Mouse (Mus musculus) lung, postnatal 36 days (tissue): Measurements from ENCODE around the gene Arnt.

Experiments used
- DNase-seq: peaks from one replicate; pipeline ENCODE4 v3.0.0; 2022; ENCODE audit warnings: mixed read lengths

The Arnt gene

DNA sequence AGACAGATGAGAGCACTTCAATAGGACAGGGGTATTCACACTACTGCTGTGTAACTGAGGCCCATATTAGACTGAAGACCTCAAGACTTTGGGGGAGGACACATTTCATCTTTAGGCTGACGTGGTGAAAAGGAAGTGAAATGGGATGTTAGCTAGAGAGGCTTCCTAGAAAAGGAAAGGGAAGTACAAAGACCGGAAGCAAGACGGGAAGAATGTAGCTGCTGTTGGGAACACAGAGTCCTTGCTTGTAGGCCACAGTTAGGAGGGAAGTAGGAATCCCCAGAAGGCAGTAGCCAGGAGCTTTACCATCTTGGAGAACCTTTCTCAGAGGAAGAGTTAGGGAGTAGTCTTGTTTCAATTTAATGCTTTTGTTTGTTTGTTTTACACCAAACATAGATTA is 23.6 kb downstream of the Arnt start:
- peak; percentile 35 for DNase-seq

DNA sequence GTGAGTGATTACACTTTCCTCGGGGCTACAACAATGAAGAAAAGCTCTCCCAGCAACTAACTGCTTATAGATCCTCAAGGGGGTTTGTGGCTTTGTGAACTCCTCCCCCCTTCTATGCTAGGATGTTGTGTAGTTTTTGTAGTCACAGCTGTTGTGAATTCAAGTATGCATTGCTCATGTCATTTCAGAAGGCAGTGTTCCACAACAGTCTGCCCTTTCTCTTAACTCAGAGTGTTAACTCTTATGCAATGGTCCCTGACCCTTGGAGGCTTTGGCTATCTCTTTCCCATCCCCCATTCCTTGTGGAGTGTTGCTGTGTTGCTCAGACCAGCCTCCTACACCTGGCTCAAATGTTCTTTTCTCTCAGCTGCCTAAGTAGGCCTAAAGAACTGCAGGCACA is 25.2 kb downstream of the Arnt start:
- peak; percentile 17 for DNase-seq

- DNase-seq: no peak
These were observed 29.7 kb downstream of the Arnt start for GRCm38 (mm10) chr3:95463852-95464251.

- no peak for DNase-seq
These were observed 44.8 kb downstream of the Arnt start for GRCm38 (mm10) chr3:95478966-95479365.

DNA sequence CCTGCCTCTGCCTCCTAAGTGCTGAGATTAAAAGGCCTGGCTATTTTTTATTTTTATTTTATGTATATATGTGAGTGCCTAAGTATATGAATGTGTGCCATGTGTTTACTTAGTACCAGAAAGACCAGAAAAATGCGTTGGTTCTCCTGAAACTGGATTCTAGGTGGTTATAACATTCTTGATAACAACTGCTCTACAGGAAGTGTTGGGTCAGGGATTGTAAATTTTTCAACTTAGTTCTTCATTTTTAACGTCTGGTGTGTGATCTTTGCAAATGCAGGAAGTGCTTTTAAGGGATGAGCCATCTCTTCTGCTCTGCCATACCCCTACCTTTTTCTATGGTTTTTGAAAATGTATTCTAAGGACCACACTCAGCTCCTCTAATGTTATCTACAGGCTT is 52.2 kb downstream of the Arnt start:
- no peak for DNase-seq

GRCm38 (mm10) chr3:95488679-95489078 is 54.5 kb downstream of the Arnt start:
- no peak for DNase-seq

- DNase-seq: no peak
These were observed 56.0 kb downstream of the Arnt start for GRCm38 (mm10) chr3:95490238-95490637.

- DNase-seq: peak; percentile 72
These were observed 60.2 kb downstream of the Arnt start for GRCm38 (mm10) chr3:95494342-95494741.

GRCm38 (mm10) chr3:95498229-95498628 is 64.0 kb downstream of the Arnt start:
- DNase-seq: no peak

DNA sequence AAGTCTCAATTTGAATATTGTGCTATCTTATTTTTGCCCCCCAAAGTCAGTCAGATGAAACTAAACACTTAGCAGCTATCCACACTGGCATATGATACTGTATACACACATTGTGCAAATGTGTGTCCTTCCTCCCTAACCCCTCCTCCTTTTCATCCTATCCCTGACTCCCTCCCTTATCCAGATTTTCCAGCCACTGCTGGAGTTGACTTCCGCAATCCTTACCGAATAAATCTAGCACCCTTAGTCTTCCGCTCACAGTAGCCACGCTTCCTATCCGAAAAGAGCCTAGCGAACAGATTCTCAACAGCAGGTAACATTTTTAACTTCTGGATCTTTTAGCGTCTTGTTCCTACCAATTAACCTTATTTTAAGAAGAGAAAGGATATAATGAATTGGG is 64.8 kb downstream of the Arnt start, which contains the start of gene Ctsk:
Gene Ctsk, plus strand, starts transcription at position 233 of the 400 bp plus-strand sequence.
- DNase-seq: no peak

DNA sequence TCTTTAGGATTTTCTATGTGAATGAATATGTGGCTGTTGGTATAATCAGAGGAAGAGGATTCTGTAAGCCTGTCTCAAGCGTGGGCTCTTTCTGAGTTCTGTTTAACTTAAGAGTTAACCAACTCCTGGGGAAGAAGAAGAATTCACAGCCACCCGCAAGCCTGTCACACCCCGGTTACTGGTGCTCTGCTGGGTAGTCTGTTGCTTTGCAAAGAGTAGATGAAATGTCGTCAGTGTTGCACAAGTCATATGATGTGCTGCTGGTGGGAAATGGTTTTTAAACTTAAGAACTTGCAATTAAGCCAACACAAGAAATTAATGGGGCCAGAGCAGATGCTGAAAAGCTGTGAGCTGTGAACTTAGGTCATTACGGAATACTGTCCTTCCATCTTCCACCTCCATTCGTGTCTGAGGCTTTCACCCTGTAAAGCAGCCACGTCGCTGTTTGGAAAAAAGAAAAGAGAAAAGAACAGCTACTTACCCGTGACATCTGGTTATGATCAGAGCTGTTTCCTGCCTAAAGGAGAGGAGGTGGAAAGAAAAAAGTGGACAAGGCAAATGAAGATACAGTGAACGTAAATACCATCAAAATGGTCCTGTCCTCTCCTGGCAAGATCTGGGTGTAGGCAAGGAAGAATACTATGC is 65.4 kb downstream of the Arnt start:
- DNase-seq: peak; percentile 55

DNA sequence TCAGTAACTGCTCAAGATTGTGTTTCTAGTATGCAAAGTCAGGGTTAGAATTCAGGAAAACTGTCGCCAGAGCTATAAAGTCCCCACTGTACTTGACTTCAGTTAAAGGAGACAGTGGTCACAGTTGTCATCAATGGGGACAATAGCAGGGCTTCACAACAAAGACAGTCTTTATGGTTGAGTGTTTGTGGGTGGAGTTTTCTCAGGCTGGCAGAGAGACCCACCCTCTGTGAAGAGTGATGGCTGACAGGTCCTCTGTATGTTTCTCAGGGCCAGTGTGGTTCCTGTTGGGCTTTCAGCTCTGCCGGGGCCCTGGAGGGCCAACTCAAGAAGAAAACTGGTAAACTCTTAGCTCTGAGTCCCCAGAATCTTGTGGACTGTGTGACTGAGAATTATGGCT is 68.1 kb downstream of the Arnt start:
- no peak for DNase-seq

DNA sequence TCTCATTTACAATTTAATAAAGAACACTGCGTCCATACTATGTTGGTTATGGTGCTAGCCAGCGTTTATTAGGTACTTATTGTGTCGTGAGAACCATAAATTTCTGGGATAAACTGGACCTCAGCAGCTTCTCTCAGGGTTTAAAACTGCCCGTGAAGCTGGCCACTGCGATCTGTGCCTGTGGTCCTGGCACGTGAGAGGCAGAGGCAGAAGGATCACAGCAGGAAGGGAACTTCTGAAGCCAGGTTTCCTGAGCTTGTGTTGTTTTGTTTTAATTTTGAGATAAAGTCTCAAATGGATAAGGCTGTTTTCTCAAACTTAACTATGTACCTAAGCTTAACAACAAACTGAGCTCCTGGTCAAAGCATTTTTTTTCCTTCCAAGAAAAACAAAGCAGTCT is 75.2 kb downstream of the Arnt start:
- no peak for DNase-seq

- peak; percentile 61 for DNase-seq
These were observed 77.5 kb downstream of the Arnt start for GRCm38 (mm10) chr3:95511611-95512180.

GRCm38 (mm10) chr3:95516614-95517041 is 82.4 kb downstream of the Arnt start:
- DNase-seq: no peak

DNA sequence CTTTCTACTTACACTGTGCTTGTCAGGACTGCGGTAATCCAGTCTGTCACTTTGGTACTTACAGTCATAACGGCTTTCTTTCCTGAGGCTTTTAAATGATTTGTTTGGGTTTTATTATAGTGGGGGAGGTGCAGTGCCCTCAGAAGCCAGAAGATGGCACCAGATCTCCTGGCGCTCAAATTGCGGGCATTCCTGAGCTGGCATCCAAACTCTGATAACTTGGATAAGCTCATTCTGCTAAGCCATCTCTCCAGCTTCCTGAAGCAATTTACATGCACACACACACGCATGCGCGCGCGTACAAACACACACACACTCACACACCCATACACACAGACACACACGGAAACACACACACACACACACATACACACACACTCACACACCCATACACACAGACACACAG is 83.3 kb downstream of the Arnt start:
- DNase-seq: peak; percentile 82

DNA sequence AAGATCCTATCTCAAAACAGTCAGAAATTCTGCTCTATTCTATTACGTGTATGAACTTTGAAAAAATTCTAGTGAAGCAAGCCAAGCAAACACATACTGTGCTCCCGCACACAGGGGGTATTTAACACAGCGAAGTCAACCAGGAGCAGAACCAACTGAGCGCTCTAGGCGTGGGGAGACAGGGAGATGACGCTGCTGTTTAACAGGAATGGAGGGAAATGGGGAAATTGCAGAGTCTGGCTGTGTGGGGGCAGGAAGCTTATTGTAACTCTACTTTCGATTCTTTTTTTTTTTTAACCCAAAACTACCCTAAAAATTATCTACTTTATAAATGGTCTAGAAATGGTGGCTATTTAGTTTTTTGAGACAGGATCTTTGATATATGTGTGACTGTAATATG is 84.7 kb downstream of the Arnt start:
- DNase-seq: peak; percentile 34

GRCm38 (mm10) chr3:95519315-95519714 is 85.1 kb downstream of the Arnt start:
- DNase-seq: no peak

DNA sequence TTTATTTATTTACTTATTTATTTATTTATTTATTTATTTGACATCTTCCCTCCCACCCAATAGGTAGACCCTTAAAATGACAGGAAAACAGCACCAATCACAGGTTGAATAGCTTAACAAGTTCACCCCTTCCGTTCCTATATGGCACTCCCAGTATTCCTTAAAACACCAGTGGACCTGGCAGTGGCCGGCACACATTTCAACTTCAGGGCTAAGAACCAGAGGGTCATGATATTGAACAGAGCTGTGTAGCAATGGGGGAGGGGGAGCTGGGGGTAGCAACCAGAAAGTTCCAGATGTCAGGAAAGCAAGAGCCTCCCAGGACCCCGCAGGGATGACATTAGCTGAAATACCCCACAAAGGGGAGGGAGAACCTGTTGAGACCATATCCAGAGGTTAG is 85.9 kb downstream of the Arnt start:
- no peak for DNase-seq

- peak; percentile 55 for DNase-seq
These were observed 87.0 kb downstream of the Arnt start for GRCm38 (mm10) chr3:95521168-95521567.

- peak; percentile 49 for DNase-seq
These were observed 89.5 kb downstream of the Arnt start for GRCm38 (mm10) chr3:95523662-95524061.

- DNase-seq: no peak
These were observed 90.5 kb downstream of the Arnt start for GRCm38 (mm10) chr3:95524673-95525072.

DNA sequence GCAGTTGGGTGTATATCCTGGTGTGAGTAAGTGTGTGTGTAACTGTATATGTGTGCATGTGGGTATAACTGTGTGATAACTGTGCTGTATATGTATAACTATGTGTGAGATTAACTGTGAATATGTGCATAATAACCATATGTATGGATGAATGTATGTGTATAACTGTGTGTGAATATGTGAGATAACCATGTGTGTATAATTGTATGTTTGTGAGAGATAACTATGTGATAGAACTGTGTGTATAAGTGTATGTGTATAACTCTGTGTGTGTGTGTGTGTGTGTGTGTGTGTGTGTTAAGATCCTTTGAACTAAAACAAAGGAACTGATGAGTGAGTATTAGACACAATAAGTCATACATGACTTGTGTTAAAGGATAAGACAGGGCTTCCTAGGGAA is 91.9 kb downstream of the Arnt start:
- no peak for DNase-seq

GRCm38 (mm10) chr3:95526622-95527211 is 92.5 kb downstream of the Arnt start, which contains the start of gene Ctss:
TSS of gene Ctss (plus strand) at chr3:95526786.
- peak; percentile 55 for DNase-seq
